Mouse (Mus musculus) hindbrain, postnatal 0 days (tissue): ENCODE results near the gene Mast4. TPM values are rescaled to one million over a fixed set of nuclear protein-coding genes. Genes with fewer than 3 reads are reported as not detected.

Experiments
- ATAC-seq: fragments of 200-750 bp; cut with Nextera tagmentation; 2 replicates; pipeline ENCODE4 v1.8.0; 2017; ENCODE audit warnings: mild to moderate bottlenecking, moderate TSS enrichment, moderate library complexity
- DNase-seq: peaks from one replicate; pipeline ENCODE4 v3.0.0-alpha.2; 2015; ENCODE audit warnings: low spot score
- H3K27ac ChIP-seq: fragments of 300-500 bp; sonication (generic); 2 replicates; pipeline ENCODE4 v1.5.1; 2014; ENCODE audit warnings: mild to moderate bottlenecking
- H3K27me3 ChIP-seq: fragments of 300-500 bp; sonication (generic); 2 replicates; pipeline ENCODE4 v1.6.1; 2014; ENCODE audit warnings: low read length, mixed read lengths; ENCODE audit not compliant: insufficient read depth
- H3K36me3 ChIP-seq: fragments of 300-500 bp; sonication (generic); 2 replicates; pipeline ENCODE4 v1.6.1; 2014; ENCODE audit warnings: low read length, mixed read lengths; ENCODE audit not compliant: insufficient read depth
- H3K4me1 ChIP-seq: fragments of 300-500 bp; sonication (generic); 2 replicates; pipeline ENCODE4 v1.6.1; 2014; ENCODE audit warnings: antibody characterized with exemption, low read length, mixed read lengths; ENCODE audit not compliant: insufficient read depth
- H3K4me2 ChIP-seq: fragments of 300-500 bp; sonication (generic); 2 replicates; pipeline ENCODE4 v1.6.1; 2014; ENCODE audit warnings: low read depth, mild to moderate bottlenecking, low read length, moderate library complexity, mixed read lengths
- H3K4me3 ChIP-seq: fragments of 300-500 bp; sonication (generic); 2 replicates; pipeline ENCODE4 v1.5.1; 2014; ENCODE audit warnings: low read length
- H3K9ac ChIP-seq: fragments of 300-500 bp; sonication (generic); replicated peaks from 2 replicates; pipeline ENCODE4 v1.6.1; 2014; ENCODE audit warnings: mild to moderate bottlenecking, low read length, moderate library complexity, mixed read lengths
- H3K9me3 ChIP-seq: fragments of 300-500 bp; sonication (generic); 2 replicates; pipeline ENCODE4 v1.6.1; 2016; ENCODE audit warnings: low read length, mixed read lengths
- CTCF ChIP-seq: IDR thresholded peaks from 2 replicates; pipeline ENCODE4 v1.5.1; 2016; ENCODE audit warnings: antibody characterized with exemption, control low read depth, low read depth
- WGBS: fragments of 180-500 bp; shearing (Covaris S2); extraction: QIAGEN DNeasy Blood & Tissue Kit; methylation state at CpG from one replicate; pipeline ENCODE4 v1.1.7; 2014; 5-methylcytosine and 5-hydroxymethylcytosine counted together
- polyA plus RNA-seq: library from polyadenylated mRNA; unstranded; fragments of >200 nt; fragmentation: Nextera tagmentation; extraction: Ambion mirVana; gene quantifications from 2 replicates; pipeline ENCODE4 v1.2.1, GENCODE M21; 2015
- total RNA-seq: library from RNA; depleted of rRNA; stranded (reverse); fragments of >200 nt; gene quantifications from 2 replicates; pipeline ENCODE4 v1.2.3, GENCODE M21; 2014

Gene Mast4
- total and polyA plus RNA-seq, 2 experiments from 2014 or later: 23.5 to 31.7 TPM

- DNase-seq (no peak), ATAC-seq (no peak)
- WGBS: 59% methylated on average over 4 of the region's 4 CpGs
- Histone ChIP-seq H3K27me3 (no peaks in the 10 kb centered on the region), H3K27ac (no peak overlapping the region), H3K36me3 (no peaks in the 10 kb centered on the region), H3K4me2 (no peak overlapping the region), H3K4me1 (no peaks in the 10 kb centered on the region), H3K9ac (no peak overlapping the region), H3K4me3 (no peak overlapping the region), H3K9me3 (no peaks in the 10 kb centered on the region)
- TF ChIP-seq CTCF: no peak
These were observed 183.6 kb downstream of the Mast4 start for GRCm38 (mm10) chr13:103150671-103151070.

GRCm38 (mm10) chr13:103149415-103149814, 184.9 kb downstream of the Mast4 start:
- H3K27me3 ChIP-seq: no peaks in the 10 kb centered on the region
- no peak for TF ChIP-seq CTCF
- H3K9ac ChIP-seq: no peak overlapping the region
- H3K9me3 ChIP-seq: no peaks in the 10 kb centered on the region
- ATAC-seq (no peak), DNase-seq (no peak)
- no peak overlapping the region for H3K4me3 ChIP-seq
- no peak overlapping the region for H3K27ac ChIP-seq
- H3K4me2 ChIP-seq: no peak overlapping the region
- WGBS: 84% methylated on average over 7 of the region's 7 CpGs
- H3K4me1 ChIP-seq: no peaks in the 10 kb centered on the region
- no peaks in the 10 kb centered on the region for H3K36me3 ChIP-seq

GRCm38 (mm10) chr13:103144343-103144742, 190.0 kb downstream of the Mast4 start:
- ATAC-seq: no peak
- no peak overlapping the region for H3K9ac ChIP-seq

GRCm38 (mm10) chr13:103141304-103141703, 193.0 kb downstream of the Mast4 start:
- DNase-seq (no peak), ATAC-seq (no peak)
- H3K4me3 ChIP-seq: no peak overlapping the region
- 66% methylated on average over 5 of the region's 5 CpGs for WGBS
- no peaks in the 10 kb centered on the region for H3K27me3 ChIP-seq
- H3K9me3 ChIP-seq: no peaks in the 10 kb centered on the region
- no peak overlapping the region for H3K9ac ChIP-seq
- no peaks in the 10 kb centered on the region for H3K36me3 ChIP-seq
- H3K27ac ChIP-seq: no peak overlapping the region
- TF ChIP-seq CTCF: no peak
- H3K4me1 ChIP-seq: no peaks in the 10 kb centered on the region
- no peak overlapping the region for H3K4me2 ChIP-seq

More at GRCm38 (mm10) chr13:103144343-103144742, 190.0 kb downstream of the Mast4 start:
- Histone ChIP-seq H3K4me1 (no peaks in the 10 kb centered on the region), H3K9me3 (no peaks in the 10 kb centered on the region), H3K27me3 (no peaks in the 10 kb centered on the region), H3K4me3 (no peak overlapping the region), H3K27ac (no peak overlapping the region), H3K36me3 (no peaks in the 10 kb centered on the region), H3K4me2 (no peak overlapping the region)
- DNase-seq: no peak
- WGBS: 64% methylated on average over 5 of the region's 5 CpGs
- no peak for TF ChIP-seq CTCF

- whole genome bisulfite sequencing: 89% methylated on average over 13 of the region's 13 CpGs
These were observed 194.2 kb downstream of the Mast4 start for GRCm38 (mm10) chr13:103140051-103140450.

GRCm38 (mm10) chr13:103138298-103138697, 196.0 kb downstream of the Mast4 start:
- Histone ChIP-seq H3K9me3 (no peaks in the 10 kb centered on the region), H3K27ac (no peak overlapping the region), H3K36me3 (no peaks in the 10 kb centered on the region), H3K4me1 (no peaks in the 10 kb centered on the region), H3K27me3 (no peaks in the 10 kb centered on the region), H3K4me2 (no peak overlapping the region), H3K9ac (no peak overlapping the region), H3K4me3 (no peak overlapping the region)
- ATAC-seq (no peak), DNase-seq (no peak)
- TF ChIP-seq CTCF: no peak

More at GRCm38 (mm10) chr13:103140051-103140450, 194.2 kb downstream of the Mast4 start:
- Histone ChIP-seq H3K27me3 (no peaks in the 10 kb centered on the region), H3K4me1 (no peaks in the 10 kb centered on the region), H3K27ac (no peak overlapping the region), H3K4me2 (no peak overlapping the region), H3K36me3 (no peaks in the 10 kb centered on the region), H3K4me3 (no peak overlapping the region), H3K9me3 (no peaks in the 10 kb centered on the region), H3K9ac (no peak overlapping the region)
- TF ChIP-seq CTCF: no peak
- DNase-seq: no peak
- ATAC-seq: no peak

- H3K4me3 ChIP-seq: no peak overlapping the region
- no peaks in the 10 kb centered on the region for H3K27me3 ChIP-seq
- no peaks in the 10 kb centered on the region for H3K9me3 ChIP-seq
- no peak overlapping the region for H3K9ac ChIP-seq
- no peaks in the 10 kb centered on the region for H3K4me1 ChIP-seq
- WGBS: 46% methylated on average over 17 of the region's 17 CpGs
- DNase-seq (peak; percentile 55), ATAC-seq (no peak)
- no peaks in the 10 kb centered on the region for H3K36me3 ChIP-seq
- peak overlapping the region; percentile 25; the same call in 1 of the 2 replicates for H3K4me2 ChIP-seq
- no peak overlapping the region for H3K27ac ChIP-seq
- TF ChIP-seq CTCF: no peak
These were observed 198.9 kb downstream of the Mast4 start for GRCm38 (mm10) chr13:103135224-103135883.
